Mouse (Mus musculus): ENCODE measurements around the gene Gm20425. TPM values are rescaled to one million over a fixed set of nuclear protein-coding genes. Genes with fewer than 3 reads are reported as not detected.

Gene Gm20425
- polyA plus RNA-seq, 1 experiment from 2014 or later = 3.5 TPM

DNA sequence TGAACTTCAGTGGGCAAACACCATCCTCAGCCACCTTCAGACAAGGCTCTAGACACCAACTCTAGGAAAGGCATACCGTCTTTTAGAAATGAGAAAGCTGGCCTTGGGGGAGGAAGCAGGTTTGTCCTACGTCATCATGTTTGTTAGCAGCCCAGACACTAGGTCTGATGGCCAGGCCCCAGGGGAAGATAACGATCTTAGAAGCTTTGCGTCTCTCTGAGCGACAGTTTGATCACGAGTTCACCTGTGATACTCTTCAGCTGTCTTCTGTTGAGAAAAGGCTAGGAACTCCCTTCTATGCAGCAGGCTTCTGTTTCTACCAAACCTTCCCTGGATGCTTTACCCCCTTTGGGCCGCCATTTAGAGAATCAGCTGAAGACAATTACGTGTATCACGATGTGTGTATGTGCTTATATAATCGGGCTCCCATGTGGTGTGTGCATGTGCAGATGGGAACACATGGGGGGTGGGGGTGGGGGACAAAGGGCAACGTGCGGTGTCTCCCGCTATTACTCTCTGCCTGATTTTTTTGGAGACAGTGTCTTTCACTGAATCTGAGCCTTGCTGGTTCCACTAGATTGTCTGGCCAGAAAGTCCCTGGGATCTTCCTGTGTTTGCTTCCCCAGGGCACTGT is 1.6 kb downstream of the Gm20425 start:
- no peaks in the 10 kb centered on the region for H3K9me3 ChIP-seq (ENCODE audit: control insufficient read depth, low read length)
- ATAC-seq (ENCODE audit: low FRiP score, low TSS enrichment) (no peak), DNase-seq (no peak)
- H3K4me3 ChIP-seq (replicated peaks; ENCODE audit: low read depth, low read length) = no peak overlapping the region
- no peaks in the 10 kb centered on the region for H3K36me3 ChIP-seq (ENCODE audit: control insufficient read depth, insufficient read depth, low read length)
- no peak overlapping the region for H3K4me2 ChIP-seq (ENCODE audit: low read length)
- WGBS = 82% methylated on average over 13 of the region's 13 CpGs
- no peaks in the 10 kb centered on the region for H3K4me1 ChIP-seq (ENCODE audit: control insufficient read depth, insufficient read depth, low read length)
- H3K27me3 ChIP-seq (ENCODE audit: control insufficient read depth, insufficient read depth, low read length) = no peaks in the 10 kb centered on the region
- no peak overlapping the region for H3K9ac ChIP-seq (replicated peaks; ENCODE audit: low read length)
- no peak overlapping the region for H3K27ac ChIP-seq (replicated peaks; ENCODE audit: low read depth, low read length)

DNA sequence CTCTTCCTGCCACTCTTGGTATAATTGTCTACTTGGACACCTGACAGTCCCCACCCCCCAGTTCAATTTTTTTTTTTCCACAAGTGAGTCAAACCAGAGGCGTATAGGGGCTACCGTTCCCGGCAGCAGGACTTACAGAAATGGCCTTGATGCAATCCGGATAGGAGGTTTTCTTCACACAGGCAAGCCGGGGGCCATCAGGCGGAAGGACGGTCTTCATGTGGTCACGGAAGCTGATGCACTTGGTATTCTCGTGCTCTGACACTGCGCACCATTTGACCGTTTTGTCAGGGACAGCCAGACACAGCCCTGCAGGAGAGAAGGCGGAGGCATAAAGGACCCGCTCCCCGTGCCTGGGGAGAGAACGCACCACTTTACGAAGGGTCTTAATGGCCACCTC is 2.3 kb downstream of the Gm20425 start:
- no peaks in the 10 kb centered on the region for H3K9me3 ChIP-seq (ENCODE audit: control insufficient read depth, low read length)
- no peak for ATAC-seq (ENCODE audit: low FRiP score, low TSS enrichment)
- no peak overlapping the region for H3K27ac ChIP-seq (replicated peaks; ENCODE audit: low read depth, low read length)
- no peak overlapping the region for H3K9ac ChIP-seq (replicated peaks; ENCODE audit: low read length)
- DNase-seq = no peak
- H3K27me3 ChIP-seq (ENCODE audit: control insufficient read depth, insufficient read depth, low read length) = no peaks in the 10 kb centered on the region
- no peak overlapping the region for H3K4me3 ChIP-seq (replicated peaks; ENCODE audit: low read depth, low read length)
- no peaks in the 10 kb centered on the region for H3K4me1 ChIP-seq (ENCODE audit: control insufficient read depth, insufficient read depth, low read length)
- 95% methylated on average over 16 of the region's 16 CpGs for WGBS
- H3K36me3 ChIP-seq (ENCODE audit: control insufficient read depth, insufficient read depth, low read length) = no peaks in the 10 kb centered on the region
- H3K4me2 ChIP-seq (ENCODE audit: low read length) = no peak overlapping the region

DNA sequence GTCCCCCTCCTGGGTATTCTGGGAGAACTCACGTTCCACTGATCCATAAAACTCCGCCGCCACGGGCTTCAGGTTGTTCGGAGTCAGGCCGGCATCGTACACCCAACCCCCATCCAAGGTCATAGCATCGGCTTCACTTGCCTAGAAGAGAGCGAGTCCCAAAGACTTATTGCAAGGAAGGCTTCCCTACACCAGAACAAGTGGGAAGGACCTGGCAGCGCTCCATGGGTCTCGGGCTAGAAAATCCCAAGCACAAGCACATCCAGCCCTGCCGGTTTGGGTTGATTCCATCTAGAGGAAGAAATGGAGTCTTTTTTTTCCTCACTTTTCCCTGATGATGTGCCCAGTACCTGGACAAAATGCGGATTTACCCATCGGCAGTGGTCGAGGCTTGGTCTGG is 3.3 kb downstream of the Gm20425 start:
- Histone ChIP-seq H3K27ac (replicated peaks; ENCODE audit: low read depth, low read length) (no peak overlapping the region), H3K4me3 (replicated peaks; ENCODE audit: low read depth, low read length) (no peak overlapping the region), H3K4me2 (ENCODE audit: low read length) (no peak overlapping the region), H3K4me1 (ENCODE audit: control insufficient read depth, insufficient read depth, low read length) (no peaks in the 10 kb centered on the region), H3K9me3 (ENCODE audit: control insufficient read depth, low read length) (no peaks in the 10 kb centered on the region), H3K36me3 (ENCODE audit: control insufficient read depth, insufficient read depth, low read length) (no peaks in the 10 kb centered on the region), H3K27me3 (ENCODE audit: control insufficient read depth, insufficient read depth, low read length) (no peaks in the 10 kb centered on the region), H3K9ac (replicated peaks; ENCODE audit: low read length) (no peak overlapping the region)
- 95% methylated on average over 15 of the region's 15 CpGs for WGBS
- no peak for ATAC-seq (ENCODE audit: low FRiP score, low TSS enrichment)
- no peak for DNase-seq

DNA sequence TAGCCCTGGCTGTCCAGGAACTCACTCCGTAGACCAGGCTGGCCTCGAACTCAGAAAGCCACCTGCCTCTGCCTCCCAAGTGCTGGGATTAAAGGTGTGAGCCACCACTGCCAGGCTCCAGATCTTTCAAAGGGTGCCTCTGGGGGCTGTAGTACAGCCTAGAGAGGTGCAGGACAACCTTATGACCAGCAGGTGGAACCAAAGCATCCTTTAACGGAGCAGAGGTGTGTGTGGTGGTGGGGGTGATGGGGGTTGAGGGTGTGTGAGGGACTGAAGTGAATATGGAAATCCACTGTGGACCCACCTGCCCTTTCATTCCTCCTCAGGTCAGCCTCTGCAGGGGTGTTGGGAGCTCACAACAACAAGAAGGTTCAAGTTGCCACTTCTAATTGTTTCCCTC is 4.6 kb downstream of the Gm20425 start:
- Histone ChIP-seq H3K36me3 (ENCODE audit: control insufficient read depth, insufficient read depth, low read length) (no peaks in the 10 kb centered on the region), H3K9me3 (ENCODE audit: control insufficient read depth, low read length) (no peaks in the 10 kb centered on the region), H3K27ac (replicated peaks; ENCODE audit: low read depth, low read length) (no peak overlapping the region), H3K4me2 (ENCODE audit: low read length) (no peak overlapping the region), H3K9ac (replicated peaks; ENCODE audit: low read length) (no peak overlapping the region), H3K27me3 (ENCODE audit: control insufficient read depth, insufficient read depth, low read length) (no peaks in the 10 kb centered on the region), H3K4me1 (ENCODE audit: control insufficient read depth, insufficient read depth, low read length) (no peaks in the 10 kb centered on the region), H3K4me3 (replicated peaks; ENCODE audit: low read depth, low read length) (no peak overlapping the region)
- DNase-seq = no peak
- 62% methylated on average over 3 of the region's 3 CpGs for WGBS
- no peak for ATAC-seq (ENCODE audit: low FRiP score, low TSS enrichment)

DNA sequence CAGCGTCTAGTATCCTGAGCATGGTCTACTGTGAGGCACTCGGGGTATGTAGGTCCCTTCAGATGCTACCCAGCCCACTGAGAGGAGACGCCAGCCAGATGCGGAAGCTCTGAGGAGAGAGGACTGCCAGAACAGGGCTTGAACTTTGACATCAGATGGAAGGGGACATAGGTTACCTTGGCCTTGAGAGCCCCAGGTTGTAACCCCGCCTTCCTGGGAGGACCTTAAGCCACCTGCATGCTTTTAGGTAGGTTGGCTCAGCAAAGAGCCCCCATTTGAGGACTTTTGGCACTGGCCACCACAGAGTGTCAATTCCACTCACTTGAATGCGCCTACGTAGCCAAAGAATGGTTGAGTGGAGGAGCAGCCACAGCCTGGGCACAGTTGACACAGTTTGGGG is 5.4 kb downstream of the Gm20425 start:
- Histone ChIP-seq H3K27me3 (ENCODE audit: control insufficient read depth, insufficient read depth, low read length) (no peaks in the 10 kb centered on the region), H3K4me1 (ENCODE audit: control insufficient read depth, insufficient read depth, low read length) (no peaks in the 10 kb centered on the region), H3K9ac (replicated peaks; ENCODE audit: low read length) (no peak overlapping the region), H3K36me3 (ENCODE audit: control insufficient read depth, insufficient read depth, low read length) (no peaks in the 10 kb centered on the region), H3K27ac (replicated peaks; ENCODE audit: low read depth, low read length) (no peak overlapping the region), H3K4me2 (ENCODE audit: low read length) (no peak overlapping the region), H3K4me3 (replicated peaks; ENCODE audit: low read depth, low read length) (no peak overlapping the region), H3K9me3 (ENCODE audit: control insufficient read depth, low read length) (no peaks in the 10 kb centered on the region)
- 96% methylated on average over 7 of the region's 7 CpGs for WGBS
- ATAC-seq (ENCODE audit: low FRiP score, low TSS enrichment) = no peak
- no peak for DNase-seq

DNA sequence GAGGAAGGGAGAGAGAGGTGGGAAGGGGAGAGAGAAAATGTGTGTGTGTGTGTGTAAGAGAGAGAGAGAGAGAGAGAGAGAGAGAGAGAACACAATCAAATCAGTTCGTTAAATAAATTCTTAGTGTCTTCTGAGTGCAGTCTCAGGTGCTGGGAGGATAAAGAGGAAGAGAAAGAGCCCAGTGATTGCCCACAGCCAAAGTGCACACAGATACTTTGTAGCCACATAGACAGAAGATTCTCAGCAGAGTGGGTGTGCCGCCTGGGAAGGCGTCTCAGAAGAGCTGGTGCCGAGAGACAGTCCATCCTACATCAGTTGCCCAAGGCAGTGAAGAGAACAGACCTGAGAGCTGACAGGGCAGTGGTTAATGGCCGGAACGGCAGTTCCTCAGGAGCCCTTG is 15.8 kb downstream of the Gm20425 start:
- Histone ChIP-seq H3K27me3 (ENCODE audit: control insufficient read depth, insufficient read depth, low read length) (no peaks in the 10 kb centered on the region), H3K9me3 (ENCODE audit: control insufficient read depth, low read length) (no peaks in the 10 kb centered on the region), H3K36me3 (ENCODE audit: control insufficient read depth, insufficient read depth, low read length) (no peaks in the 10 kb centered on the region), H3K9ac (replicated peaks; ENCODE audit: low read length) (no peak overlapping the region), H3K4me2 (ENCODE audit: low read length) (no peak overlapping the region), H3K4me3 (replicated peaks; ENCODE audit: low read depth, low read length) (no peak overlapping the region), H3K27ac (replicated peaks; ENCODE audit: low read depth, low read length) (no peak overlapping the region), H3K4me1 (ENCODE audit: control insufficient read depth, insufficient read depth, low read length) (no peaks in the 10 kb centered on the region)
- no peak for DNase-seq
- 84% methylated on average over 6 of the region's 6 CpGs for WGBS
- ATAC-seq (ENCODE audit: low FRiP score, low TSS enrichment) = no peak

DNA sequence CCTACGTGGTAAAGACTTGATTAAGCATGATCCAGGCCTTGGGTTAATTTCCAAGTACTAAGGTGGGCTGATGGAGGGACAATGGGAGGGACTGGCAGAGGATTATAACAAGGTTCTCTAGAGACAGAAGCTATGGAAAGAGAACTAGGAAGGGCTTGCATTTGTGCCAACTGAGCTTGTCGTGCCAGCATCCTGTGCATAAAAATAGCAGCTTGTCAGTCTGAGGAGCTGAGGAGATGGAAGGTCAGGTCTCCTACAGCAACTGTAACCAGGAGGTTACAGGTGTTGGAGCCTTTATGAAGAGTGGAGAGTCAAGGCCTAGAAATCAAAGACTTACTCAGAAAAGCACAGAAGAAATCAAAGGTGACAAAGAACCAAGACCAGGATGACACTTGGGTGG is 16.5 kb downstream of the Gm20425 start:
- no peak overlapping the region for H3K4me2 ChIP-seq (ENCODE audit: low read length)
- no peaks in the 10 kb centered on the region for H3K4me1 ChIP-seq (ENCODE audit: control insufficient read depth, insufficient read depth, low read length)
- no peak overlapping the region for H3K27ac ChIP-seq (replicated peaks; ENCODE audit: low read depth, low read length)
- no peak for ATAC-seq (ENCODE audit: low FRiP score, low TSS enrichment)
- WGBS = 59% methylated on average over 2 of the region's 2 CpGs
- H3K9ac ChIP-seq (replicated peaks; ENCODE audit: low read length) = no peak overlapping the region
- H3K27me3 ChIP-seq (ENCODE audit: control insufficient read depth, insufficient read depth, low read length) = no peaks in the 10 kb centered on the region
- H3K9me3 ChIP-seq (ENCODE audit: control insufficient read depth, low read length) = no peaks in the 10 kb centered on the region
- H3K4me3 ChIP-seq (replicated peaks; ENCODE audit: low read depth, low read length) = no peak overlapping the region
- no peaks in the 10 kb centered on the region for H3K36me3 ChIP-seq (ENCODE audit: control insufficient read depth, insufficient read depth, low read length)
- DNase-seq = no peak

DNA sequence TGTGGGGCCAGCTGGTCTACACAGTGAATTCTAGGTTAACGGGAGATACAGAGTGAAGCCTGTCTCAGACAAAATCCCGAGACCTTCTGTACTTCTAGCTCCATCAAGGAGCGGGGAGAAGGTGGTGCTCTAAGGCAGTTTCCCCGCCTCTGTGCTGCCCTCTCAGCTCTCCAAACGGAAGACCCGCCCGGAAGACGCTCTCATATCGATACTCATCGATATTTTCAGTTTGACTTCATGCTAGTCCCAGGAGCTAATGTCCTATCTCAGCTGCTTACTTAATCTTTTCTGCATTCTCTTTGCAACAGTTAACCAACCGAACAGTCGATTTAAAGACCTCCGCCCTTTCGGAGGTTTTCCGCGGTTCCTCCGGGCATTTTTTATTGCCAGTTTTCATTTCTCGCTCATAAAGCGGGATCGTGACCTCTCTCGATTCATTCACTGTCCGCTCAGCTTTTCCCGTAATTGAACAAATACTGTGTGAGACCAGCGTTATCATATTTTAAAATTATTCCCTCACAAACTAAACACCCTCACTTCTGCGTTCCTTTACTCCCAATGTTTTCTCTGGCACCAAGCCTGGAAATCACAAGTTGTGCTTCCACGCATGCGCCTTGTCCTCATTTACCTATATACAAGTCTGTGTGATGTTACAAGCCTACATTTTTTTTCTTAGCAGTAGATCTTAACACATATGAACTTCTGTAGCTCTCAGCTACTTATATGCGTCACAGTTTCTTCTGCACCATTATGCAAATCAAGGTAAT is 17.3 kb downstream of the Gm20425 start:
- H3K4me2 ChIP-seq (ENCODE audit: low read length) = no peak overlapping the region
- WGBS = 84% methylated on average over 28 of the region's 28 CpGs

DNA sequence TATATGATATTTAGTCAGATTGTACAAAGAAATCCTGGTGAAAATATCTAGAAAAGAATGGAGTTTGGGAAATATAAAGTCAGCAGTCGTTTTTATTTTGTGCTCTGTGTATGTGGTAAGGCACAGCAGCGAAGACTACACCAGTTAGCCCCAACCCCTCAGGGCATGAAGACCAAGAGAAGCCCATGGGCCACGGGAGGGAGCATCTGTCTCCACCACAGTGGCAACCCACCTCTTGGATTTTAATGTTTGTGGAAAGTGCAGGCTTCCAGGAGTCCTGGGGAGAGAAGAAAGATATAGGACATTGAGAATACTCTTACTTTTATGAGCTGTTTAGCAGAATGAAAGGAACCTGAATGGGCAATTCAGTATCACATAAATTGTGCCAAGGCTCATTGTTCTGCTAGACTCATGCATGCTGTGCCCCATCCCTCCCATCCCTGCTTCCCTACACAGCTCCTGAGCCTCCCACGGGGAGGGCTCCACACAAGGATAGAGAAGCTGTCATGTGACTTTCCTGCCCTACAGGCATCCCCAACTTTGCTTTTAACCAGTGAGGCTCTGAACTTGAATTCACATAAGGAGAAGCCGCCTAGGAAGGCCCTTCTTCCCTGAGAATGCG is 21.2 kb downstream of the Gm20425 start:
- H3K9ac ChIP-seq (replicated peaks; ENCODE audit: low read length) = no peak overlapping the region
- H3K9me3 ChIP-seq (ENCODE audit: control insufficient read depth, low read length) = no peaks in the 10 kb centered on the region
- no peak overlapping the region for H3K4me3 ChIP-seq (replicated peaks; ENCODE audit: low read depth, low read length)
- H3K27me3 ChIP-seq (ENCODE audit: control insufficient read depth, insufficient read depth, low read length) = no peaks in the 10 kb centered on the region
- ATAC-seq (ENCODE audit: low FRiP score, low TSS enrichment) = no peak
- no peak overlapping the region for H3K27ac ChIP-seq (replicated peaks; ENCODE audit: low read depth, low read length)
- no peaks in the 10 kb centered on the region for H3K36me3 ChIP-seq (ENCODE audit: control insufficient read depth, insufficient read depth, low read length)
- no peak overlapping the region for H3K4me2 ChIP-seq (ENCODE audit: low read length)
- WGBS = 45% methylated on average over 6 of the region's 6 CpGs
- no peaks in the 10 kb centered on the region for H3K4me1 ChIP-seq (ENCODE audit: control insufficient read depth, insufficient read depth, low read length)
- DNase-seq = no peak

More for the DNA sequence above, 17.3 kb downstream of the Gm20425 start:
- Histone ChIP-seq H3K27me3 (ENCODE audit: control insufficient read depth, insufficient read depth, low read length) (no peaks in the 10 kb centered on the region), H3K36me3 (ENCODE audit: control insufficient read depth, insufficient read depth, low read length) (no peaks in the 10 kb centered on the region), H3K4me3 (replicated peaks; ENCODE audit: low read depth, low read length) (no peak overlapping the region), H3K4me1 (ENCODE audit: control insufficient read depth, insufficient read depth, low read length) (no peaks in the 10 kb centered on the region), H3K9ac (replicated peaks; ENCODE audit: low read length) (no peak overlapping the region), H3K27ac (replicated peaks; ENCODE audit: low read depth, low read length) (no peak overlapping the region), H3K9me3 (ENCODE audit: control insufficient read depth, low read length) (no peaks in the 10 kb centered on the region)
- ATAC-seq (ENCODE audit: low FRiP score, low TSS enrichment) (no peak), DNase-seq (peak; percentile 27)

Measured in midbrain, embryonic 14.5 days (tissue).